Mouse (Mus musculus): ENCODE results near the gene Gfpt2.
"Not testable (repeated sequence)": the region's sequence is repeated elsewhere in the genome, so short reads cannot be mapped to it uniquely, and the experiment has no call there.

Gene Gfpt2

GRCm38 (mm10) chr11:49794342-49795144, 565 bp downstream of the Gfpt2 start:
- no peak for DNase-seq (ENCODE audit: low read depth, low spot score)

DNA sequence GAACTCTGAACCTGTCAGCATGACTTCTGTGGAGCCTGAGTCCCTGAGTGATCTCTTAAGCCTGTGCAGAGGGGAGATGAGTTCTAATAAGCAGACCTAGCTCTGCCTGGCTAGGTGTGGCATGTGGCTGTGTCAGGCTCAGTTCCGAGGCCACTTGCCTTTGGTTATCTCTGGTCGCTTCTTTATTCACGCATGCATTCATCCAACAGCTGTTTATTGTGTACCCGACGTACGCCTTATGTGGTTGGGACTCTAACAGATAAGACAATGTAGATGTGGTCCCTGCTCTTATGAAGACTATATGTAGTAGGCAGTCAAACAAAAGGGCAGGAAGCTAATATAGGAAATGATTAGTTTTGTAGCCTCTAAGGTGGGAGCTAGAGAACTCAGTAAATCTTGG, 5.0 kb downstream of the Gfpt2 start:
- DNase-seq (ENCODE audit: low read depth, low spot score) = no peak

DNA sequence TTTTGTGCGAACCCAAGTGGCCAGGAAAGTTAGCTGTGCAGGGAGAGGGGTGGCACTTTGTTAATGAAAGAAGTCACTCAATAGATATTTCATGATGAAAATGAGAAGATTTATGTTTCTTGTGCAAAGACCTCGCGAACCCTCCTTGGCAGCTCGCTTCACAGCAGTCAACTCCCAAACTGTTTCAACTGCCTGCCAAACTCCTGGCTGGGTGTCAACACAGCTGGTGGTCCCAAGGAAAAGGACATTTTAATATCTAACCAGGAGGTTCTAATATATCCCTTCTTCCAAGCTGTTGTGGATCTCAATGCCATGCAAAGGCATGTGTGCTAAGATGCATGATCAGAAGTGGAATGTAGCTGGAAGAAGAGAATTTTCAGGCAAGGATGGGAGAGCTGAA, 7.5 kb downstream of the Gfpt2 start:
- no peak for DNase-seq (ENCODE audit: low read depth, low spot score)

- DNase-seq (ENCODE audit: low read depth, low spot score) = no peak
These were observed 9.8 kb downstream of the Gfpt2 start for GRCm38 (mm10) chr11:49803801-49804200.

DNA sequence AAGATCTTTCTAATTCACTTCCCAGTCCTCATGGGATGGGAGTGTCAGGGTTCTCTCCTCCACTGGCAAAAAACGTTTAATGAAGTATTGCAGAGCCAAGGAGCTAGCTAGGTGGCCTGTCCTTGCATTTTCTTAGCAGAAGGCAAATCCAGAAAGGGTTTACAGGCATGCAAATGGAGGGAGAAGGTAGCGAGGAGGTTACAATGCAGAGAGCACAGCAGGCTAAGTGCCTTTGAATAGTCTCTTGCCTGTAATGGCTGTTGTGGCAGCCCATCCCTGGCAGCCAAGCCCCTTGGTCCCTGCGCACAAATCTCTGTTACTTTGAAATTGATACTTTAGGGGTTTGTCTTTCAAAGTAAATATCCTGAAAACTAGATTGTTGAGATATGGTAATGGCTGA, 12.2 kb downstream of the Gfpt2 start:
- DNase-seq (ENCODE audit: low read depth, low spot score) = no peak

DNA sequence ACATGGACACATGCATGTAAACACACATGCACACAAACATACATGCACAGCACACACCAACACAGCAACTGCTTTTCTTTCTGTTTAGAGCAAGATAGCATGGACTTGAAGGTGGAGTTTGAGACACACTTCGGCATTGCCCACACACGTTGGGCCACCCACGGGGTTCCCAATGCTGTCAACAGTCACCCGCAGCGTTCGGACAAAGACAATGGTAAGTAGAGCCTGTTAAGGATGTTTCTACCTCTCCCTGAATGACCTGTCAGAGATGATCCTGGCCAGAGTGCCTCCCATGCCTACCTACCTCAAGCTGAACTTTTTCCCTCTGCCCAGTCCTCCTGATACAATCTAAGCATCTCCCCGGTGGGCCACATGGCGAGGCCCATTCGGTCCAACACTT, 15.0 kb downstream of the Gfpt2 start:
- no peak for DNase-seq (ENCODE audit: low read depth, low spot score)

DNA sequence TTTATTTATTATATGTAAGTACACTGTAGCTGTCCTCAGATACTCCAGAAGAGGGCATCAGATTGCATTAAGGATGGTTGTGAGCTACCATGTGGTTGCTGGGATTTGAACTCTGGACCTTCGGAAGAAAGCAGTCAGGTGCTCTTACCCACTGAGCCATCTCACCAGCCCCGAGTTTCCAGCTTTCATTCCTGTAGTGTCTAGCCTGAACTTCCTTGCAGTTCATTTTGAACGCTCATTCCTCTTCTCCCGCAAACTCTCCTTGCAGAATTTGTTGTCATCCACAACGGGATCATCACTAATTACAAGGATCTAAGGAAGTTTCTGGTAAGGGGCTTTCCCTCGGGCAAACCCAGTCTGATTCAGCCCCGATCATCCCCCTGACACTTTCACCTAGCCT, 16.7 kb downstream of the Gfpt2 start:
- not testable (repeated sequence) for DNase-seq (ENCODE audit: low read depth, low spot score)

GRCm38 (mm10) chr11:49811099-49811541, 17.1 kb downstream of the Gfpt2 start:
- no peak for DNase-seq (ENCODE audit: low read depth, low spot score)

- DNase-seq (ENCODE audit: low read depth, low spot score) = no peak
These were observed 17.9 kb downstream of the Gfpt2 start for GRCm38 (mm10) chr11:49811879-49812278.

GRCm38 (mm10) chr11:49818869-49819566, 25.0 kb downstream of the Gfpt2 start:
- DNase-seq (ENCODE audit: low read depth, low spot score) = no peak

- DNase-seq (ENCODE audit: low read depth, low spot score) = no peak
These were observed 25.7 kb downstream of the Gfpt2 start for GRCm38 (mm10) chr11:49819676-49820075.

- no peak for DNase-seq (ENCODE audit: low read depth, low spot score)
These were observed 26.9 kb downstream of the Gfpt2 start for GRCm38 (mm10) chr11:49820928-49821327.

DNA sequence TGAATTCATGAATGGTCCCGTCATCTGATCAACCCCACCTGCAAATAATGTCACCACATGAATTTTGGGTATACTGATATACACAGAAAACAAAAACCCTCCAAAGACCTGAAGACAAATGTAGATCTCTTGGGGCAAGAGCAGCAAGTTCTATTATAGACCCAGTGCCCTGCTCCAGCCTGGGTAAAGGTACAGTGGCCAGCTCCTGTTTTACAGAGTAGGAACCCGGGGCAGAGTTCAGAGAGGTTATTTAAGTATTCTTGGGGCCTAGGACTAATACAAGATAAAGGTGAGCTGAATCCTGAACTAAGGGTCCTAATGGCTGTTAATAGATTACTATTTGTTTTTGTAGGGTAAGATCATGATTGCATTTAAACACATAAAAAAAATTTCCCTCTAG, 27.6 kb downstream of the Gfpt2 start:
- no peak for DNase-seq (ENCODE audit: low read depth, low spot score)

DNA sequence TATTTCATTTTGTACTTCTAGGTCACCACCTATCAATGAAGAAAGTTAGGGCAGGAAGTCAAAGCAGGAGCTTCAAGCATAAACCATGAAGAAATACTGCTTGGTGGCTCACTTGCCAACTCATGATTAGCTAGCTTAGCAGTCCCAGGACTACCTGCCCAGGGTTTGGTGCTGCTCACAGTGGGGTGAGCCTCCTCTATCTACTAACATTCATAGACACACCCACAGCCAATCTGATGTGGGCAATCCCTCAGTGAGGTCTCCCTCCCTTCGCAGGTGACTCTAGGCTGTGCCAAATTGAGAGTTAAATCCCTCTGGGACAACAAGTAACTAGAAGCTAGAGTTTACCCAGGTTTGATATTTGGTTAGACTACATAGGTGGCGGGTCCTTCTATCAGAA, 28.4 kb downstream of the Gfpt2 start:
- DNase-seq (ENCODE audit: low read depth, low spot score) = no peak

DNA sequence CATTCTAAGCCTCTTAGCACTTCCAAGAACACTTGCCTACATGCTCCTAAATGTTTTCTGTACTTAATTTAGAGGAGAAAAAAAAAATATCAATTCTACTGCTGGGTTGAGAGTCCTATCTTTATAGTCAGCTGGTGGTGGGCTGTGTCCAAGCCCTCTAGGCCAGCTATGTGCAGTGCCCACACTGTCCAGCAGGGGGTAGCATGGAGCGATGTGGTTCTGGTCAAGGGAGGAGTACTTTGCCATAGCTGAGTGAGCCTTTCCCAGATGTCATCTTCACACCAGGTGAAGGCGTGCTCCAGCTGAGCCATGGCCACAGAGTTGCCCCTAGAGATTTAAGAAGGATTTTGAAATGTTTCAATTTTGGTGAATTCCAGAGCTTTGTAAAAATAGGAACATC, 30.9 kb downstream of the Gfpt2 start:
- DNase-seq (ENCODE audit: low read depth, low spot score) = no peak

DNA sequence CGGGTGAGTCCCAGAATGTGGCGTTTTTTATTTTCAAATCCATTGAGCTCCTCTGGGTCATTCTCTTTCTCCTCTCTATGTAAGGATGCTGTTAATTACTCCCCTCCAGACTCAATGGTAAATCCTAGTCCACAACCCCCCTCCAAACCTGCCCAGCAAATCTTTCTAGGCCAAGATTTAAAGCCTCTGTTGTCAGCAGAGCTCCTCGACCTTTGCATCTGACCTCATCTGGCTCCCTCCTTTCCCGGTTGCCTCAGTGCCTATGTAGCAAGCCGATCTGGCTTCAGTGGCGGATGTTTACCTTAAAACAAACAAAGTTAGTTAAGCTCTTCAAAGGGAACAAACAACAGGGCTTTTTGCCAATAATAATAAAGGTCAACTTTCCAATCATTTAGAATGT, 33.3 kb downstream of the Gfpt2 start:
- DNase-seq (ENCODE audit: low read depth, low spot score) = no peak

GRCm38 (mm10) chr11:49829176-49829745, 35.3 kb downstream of the Gfpt2 start:
- no peak for DNase-seq (ENCODE audit: low read depth, low spot score)

DNA sequence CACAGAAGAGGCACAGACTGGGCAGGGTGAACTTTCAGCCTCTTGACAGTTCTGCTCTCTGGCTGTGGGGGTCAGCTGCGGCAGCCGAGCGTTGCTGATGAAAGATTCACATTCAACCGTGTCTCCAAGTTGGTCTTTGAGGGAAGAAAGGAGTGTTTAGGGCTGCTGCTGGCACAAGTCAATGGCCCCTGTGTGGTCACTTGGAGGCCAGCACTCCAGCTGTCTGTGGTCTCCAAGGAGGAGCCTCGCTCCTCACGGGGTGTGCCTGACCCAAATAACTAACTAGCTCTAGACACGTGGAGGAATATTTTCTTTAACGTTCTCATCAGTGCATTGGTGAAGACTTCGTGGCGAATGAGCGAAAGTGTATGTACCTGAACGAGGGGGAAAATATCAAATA, 38.0 kb downstream of the Gfpt2 start:
- no peak for DNase-seq (ENCODE audit: low read depth, low spot score)

DNA sequence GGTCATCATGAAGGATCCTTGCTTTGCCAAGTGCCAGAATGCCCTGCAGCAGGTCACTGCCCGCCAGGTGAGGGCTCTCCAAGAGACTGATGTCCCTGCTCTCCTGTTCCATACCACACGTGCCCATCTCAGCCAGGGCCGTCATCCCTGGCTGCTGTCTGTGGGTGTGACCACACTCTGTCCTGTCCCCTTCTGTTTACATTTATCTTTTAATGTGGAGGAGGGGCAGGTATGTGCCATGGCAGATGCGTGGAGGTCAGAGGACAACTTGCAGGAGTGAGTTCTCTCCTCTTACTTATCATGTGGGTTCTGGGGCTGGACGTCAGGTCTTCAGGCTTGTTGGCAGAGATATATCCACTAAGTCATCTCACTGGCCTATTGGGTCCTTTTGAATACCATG, 39.0 kb downstream of the Gfpt2 start:
- no peak for DNase-seq (ENCODE audit: low read depth, low spot score)

- DNase-seq (ENCODE audit: low read depth, low spot score) = no peak
These were observed 40.3 kb downstream of the Gfpt2 start for GRCm38 (mm10) chr11:49834248-49834647.

GRCm38 (mm10) chr11:49835257-49835956, 41.4 kb downstream of the Gfpt2 start:
- DNase-seq (ENCODE audit: low read depth, low spot score) = no peak

- no peak for DNase-seq (ENCODE audit: low read depth, low spot score)
These were observed 43.9 kb downstream of the Gfpt2 start for GRCm38 (mm10) chr11:49837717-49838407.

Data from WW6 (cell line).